Mouse (Mus musculus) gastrocnemius, adult 2 months (tissue): ENCODE measurements around the gene Atxn7l3. TPM values are rescaled to one million over a fixed set of nuclear protein-coding genes. Genes with fewer than 3 reads are reported as not detected.
"Not testable (repeated sequence)": the region's sequence is repeated elsewhere in the genome, so short reads cannot be mapped to it uniquely, and the experiment has no call there.

ENCODE experiments used
- DNase-seq: peaks from one replicate; pipeline ENCODE4 v3.0.0; 2022
- H3K27ac ChIP-seq: fragments of 200-600 bp; 2 replicates; pipeline ENCODE4 v1.8.1; 2022; ENCODE audit warnings: mild to moderate bottlenecking
- H3K4me3 ChIP-seq: fragments of 200-600 bp; 2 replicates; pipeline ENCODE4 v1.8.1; 2022; ENCODE audit warnings: mild to moderate bottlenecking, moderate library complexity
- CTCF ChIP-seq: fragments of 200-600 bp; IDR thresholded peaks from 2 replicates; pipeline ENCODE4 v1.8.1; 2022; ENCODE audit warnings: antibody characterized with exemption, mild to moderate bottlenecking, moderate library complexity
- intact Hi-C: fragments of 180-260 bp; cut with DNase I; formaldehyde crosslinking; loops from one replicate; pipeline ENCODE4 v1.15.1; 2025
- total RNA-seq, 2 experiments: library from RNA; stranded (reverse); gene quantifications; 2 replicates each; pipeline ENCODE4 v1.2.3; 2021

Atxn7l3 gene
- total RNA-seq, 2 experiments from 2014 or later = 12.0 to 12.6 TPM

DNA sequence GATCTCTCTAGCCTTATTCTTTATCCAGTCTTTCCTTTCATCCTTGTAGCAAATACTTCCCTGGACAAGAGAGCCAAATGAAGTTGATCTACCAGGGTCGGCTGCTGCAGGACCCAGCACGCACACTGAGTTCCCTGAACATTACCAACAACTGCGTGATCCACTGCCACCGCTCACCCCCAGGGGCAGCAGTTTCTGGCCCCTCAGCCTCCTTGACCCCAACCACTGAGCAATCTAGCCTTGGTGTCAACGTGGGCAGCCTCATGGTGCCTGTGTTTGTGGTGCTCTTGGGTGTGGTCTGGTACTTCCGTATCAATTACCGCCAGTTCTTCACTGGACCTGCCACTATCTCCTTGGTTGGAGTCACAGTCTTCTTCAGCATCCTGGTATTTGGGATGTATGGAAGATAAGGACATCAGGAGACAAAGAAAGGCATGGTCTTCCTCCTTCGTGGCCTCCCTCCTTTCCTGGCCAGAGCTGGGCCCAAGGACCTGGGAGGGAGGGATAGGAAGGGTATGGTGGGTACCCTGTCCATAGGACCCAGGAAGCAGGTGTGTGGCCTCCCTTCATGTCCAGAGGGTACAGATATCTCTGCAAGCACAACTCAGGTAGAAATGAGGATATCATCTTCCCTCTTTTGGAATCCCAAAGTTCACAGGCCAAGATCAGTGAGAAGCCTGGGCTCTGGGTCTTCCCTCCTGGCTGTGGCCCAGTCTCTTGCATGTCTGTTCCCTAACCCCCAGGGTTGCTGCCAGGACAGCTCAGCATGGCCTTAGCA is 8.2 kb downstream of the Atxn7l3 start:
- peak overlapping the region; percentile 38 for H3K27ac ChIP-seq
- TF ChIP-seq CTCF = no peak
- DNase-seq = no peak
- intact Hi-C loops = no loop called here
- no peak overlapping the region for H3K4me3 ChIP-seq

DNA sequence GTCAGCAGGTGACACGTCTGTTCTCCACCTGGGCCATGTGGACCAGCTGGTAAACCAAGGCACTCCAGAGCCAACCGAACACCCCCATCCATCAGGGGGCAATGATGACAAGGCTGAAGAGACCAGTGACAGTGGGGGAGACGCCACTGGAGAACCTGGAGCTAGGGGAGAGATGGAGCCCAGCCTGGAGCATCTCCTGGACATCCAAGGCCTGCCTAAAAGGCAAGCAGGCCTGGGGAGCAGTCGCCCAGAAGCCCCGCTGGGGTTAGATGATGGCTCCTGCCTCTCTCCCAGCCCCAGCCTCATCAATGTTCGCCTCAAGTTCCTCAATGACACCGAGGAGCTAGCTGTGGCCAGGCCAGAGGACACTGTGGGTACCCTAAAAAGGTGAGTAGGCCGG is 8.9 kb downstream of the Atxn7l3 start:
- intact Hi-C loops = no loop called here
- DNase-seq = no peak
- no peak overlapping the region for H3K27ac ChIP-seq
- H3K4me3 ChIP-seq = no peak overlapping the region
- no peak for TF ChIP-seq CTCF

DNA sequence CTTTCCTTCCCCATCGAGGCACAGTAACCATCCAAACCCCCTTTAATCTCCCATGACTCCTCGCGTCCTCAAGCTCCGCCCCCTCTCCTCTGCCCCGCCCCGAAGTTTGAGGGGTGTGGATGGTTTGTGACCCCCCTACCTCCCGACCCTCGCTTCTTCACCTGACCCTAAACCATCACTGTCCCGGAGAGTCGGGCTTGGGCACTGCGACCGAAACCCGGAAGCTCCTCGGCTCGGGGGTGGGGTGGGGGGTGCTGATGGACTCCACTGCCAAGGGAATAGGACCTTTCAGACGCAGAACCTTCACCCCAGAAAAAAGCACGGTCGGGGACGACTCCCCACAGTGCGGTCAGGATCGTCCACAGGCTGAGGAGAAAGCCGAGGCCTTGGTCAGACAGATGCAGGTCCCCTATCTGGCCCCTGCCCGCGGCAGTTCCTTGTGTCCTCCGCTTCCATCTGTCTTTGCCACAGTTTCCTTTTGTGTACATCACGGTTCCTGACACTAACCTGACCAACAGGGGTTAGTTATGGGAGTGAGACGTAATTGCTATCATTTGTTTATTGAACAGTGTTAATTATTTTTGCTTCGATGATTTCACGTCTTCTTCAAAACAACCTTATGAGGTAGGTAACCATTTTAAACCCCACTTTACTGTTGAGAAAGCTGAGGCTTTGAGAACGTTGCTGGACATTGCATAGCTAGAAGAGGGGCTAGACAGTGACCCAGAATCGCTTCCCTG is 11.2 kb downstream of the Atxn7l3 start:
- intact Hi-C loops = no loop called here
- Histone ChIP-seq H3K4me3 (peak overlapping the region; percentile 91), H3K27ac (peak overlapping the region; percentile 86)
- TF ChIP-seq CTCF = no peak
- no peak for DNase-seq

DNA sequence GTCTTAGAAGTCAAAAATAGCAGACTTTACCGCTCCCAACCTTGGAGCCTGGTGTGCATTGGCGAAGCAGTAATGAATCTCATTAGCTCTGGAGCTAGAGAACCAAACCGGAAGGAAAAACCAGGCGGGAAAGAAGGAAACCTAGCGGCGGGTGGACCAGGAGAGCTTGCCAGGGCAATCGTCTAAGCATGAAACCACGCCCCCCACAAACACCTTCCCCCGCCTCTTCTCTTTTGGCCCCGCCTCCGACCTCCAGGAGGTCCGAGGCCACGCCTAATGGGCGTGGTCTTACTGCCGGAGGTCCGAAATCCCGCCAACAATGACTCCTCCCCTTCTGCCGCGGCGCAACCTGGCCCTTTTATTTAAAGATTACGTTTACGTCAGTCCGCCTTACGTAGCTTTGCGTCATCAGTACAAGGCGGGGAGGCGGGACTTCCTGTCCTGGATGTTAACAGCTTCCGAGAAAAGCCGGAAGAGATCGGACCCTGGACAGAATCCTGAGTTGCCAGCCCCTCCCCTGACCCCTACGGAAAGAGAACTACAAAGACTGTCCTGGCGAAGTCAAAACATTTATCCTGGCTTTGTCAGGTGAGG is 11.8 kb downstream of the Atxn7l3 start, which contains the start of gene Tmub2:
Gene Tmub2 (plus strand): TSS at position 431 of the 594 bp plus-strand sequence.
- peak; percentile 96 for DNase-seq
- H3K27ac ChIP-seq = peak within 1 kb of the TSS; percentile 86
- peak within 1 kb of the TSS; percentile 91 for H3K4me3 ChIP-seq
- TF ChIP-seq CTCF = peak; percentile 29
- intact Hi-C loops = no loop called here

DNA sequence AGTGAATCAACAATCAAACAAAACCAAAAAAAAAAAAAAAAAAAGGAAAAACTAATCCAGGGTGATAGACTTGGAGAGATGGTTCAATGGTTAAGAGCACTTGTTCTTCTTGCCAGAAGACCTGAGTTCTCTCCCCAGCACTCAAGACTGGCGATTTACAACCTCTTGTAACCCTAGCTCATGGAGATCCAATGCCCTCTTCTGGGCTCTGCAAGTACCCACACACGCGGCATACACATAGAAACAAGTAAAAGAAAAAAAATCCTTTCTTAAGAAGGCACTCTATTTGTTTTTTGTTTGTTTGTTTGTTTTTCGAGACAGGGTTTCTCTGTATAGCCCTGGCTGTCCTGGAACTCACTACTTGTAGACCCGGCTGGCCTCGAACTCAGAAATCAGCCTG is 12.5 kb downstream of the Atxn7l3 start:
- no peak for DNase-seq
- intact Hi-C loops = no loop called here
- TF ChIP-seq CTCF = no peak
- peak overlapping the region; percentile 91 for H3K4me3 ChIP-seq
- peak overlapping the region; percentile 86 for H3K27ac ChIP-seq

DNA sequence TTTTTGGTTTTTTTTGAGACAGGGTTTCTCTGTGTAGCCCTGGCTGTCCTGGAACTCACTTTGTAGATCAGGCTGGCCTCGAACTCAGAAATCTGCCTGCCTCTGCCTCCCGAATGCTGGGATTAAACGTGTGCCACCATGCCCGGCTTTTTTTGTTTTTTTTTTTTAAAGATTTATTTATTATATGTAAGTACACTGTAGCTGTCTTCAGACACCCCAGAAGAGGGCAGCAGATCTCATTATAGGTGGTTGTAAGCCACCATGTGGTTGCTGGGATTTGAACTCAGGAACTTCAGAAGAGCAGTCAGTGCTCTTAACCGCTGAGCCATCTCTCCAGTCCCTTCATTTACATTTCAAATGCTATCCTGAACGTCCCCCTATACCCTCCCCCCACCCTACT is 16.2 kb downstream of the Atxn7l3 start:
- intact Hi-C loops, H3K4me3 ChIP-seq, DNase-seq: not testable (repeated sequence)
- peak overlapping the region; percentile 89 for H3K27ac ChIP-seq
- TF ChIP-seq CTCF = peak; percentile 16; the same call in 1 of the 2 replicates

DNA sequence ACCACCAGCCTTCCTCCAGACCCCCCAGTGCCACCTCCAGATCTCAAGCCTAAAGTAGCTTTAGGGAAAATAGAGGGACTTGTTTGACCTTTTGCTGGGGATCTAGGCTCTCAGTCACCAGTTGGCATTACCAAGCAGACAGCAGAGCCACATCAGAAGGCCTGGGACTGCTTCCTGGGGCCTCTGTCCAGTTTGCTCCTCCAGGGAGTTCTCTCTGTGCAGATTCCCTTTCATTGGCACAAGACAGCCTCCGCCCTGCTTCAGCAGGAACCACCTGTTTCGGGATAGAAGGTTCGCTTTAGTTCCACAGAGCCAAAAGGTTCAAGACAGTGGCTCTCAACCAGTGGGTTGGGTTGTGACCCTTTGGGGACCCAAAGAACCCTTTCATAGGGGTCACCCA is 16.8 kb downstream of the Atxn7l3 start:
- intact Hi-C loops = no loop called here
- no peak for TF ChIP-seq CTCF
- H3K27ac ChIP-seq = peak overlapping the region; percentile 89
- H3K4me3 ChIP-seq = peak overlapping the region; percentile 24; the same call in 1 of the 2 replicates
- peak; percentile 83 for DNase-seq

DNA sequence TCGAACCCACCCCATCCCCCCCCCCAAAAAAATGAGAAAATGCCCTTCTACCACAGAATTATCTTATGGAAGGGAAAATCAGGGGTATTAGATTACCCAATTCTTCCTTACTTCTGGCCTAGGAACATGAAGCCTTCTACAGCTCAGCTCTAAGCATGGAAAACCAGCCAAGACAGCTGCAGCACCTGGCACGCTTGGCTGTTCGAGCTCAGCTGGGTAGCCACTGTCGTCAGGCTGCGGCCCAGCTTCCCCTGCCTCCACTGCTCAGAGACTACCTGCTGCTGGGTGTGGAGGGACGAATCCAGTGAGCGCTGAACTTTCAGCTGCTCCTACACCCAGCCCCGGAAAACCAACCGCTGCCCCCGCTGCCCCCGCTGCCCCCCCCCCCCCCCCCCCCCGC is 18.7 kb downstream of the Atxn7l3 start:
- intact Hi-C loops = no loop called here

DNA sequence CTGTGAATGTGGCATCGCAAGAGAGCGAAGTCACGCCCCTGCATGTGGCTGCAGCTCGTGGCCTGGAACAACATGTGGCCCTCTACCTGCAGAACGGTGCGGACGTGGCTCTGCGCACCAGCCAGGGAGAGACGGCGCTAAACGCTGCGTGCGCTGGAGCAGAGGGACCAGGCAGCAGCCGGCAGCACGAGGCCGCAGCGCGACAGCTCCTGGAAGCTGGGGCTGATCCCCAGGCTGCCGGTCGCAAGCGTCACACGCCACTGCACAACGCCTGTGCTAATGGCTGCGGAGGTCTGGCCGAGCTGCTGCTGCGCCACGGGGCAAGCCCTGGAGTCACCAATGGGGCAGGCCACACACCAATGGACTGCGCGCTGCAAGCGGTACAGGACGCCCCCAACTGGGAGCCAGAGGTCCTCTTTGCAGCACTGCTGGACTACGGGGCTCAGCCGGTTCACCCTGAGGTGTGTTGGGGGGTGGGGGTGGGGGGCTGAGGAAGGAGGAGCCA is 20.0 kb downstream of the Atxn7l3 start:
- intact Hi-C loops = no loop called here
- TF ChIP-seq CTCF = no peak
- peak overlapping the region; percentile 57 for H3K4me3 ChIP-seq
- peak overlapping the region; percentile 89 for H3K27ac ChIP-seq
- DNase-seq = peak; percentile 53

More for the DNA sequence above, 18.7 kb downstream of the Atxn7l3 start:
- no peak overlapping the region for H3K4me3 ChIP-seq
- DNase-seq = peak; percentile 81
- TF ChIP-seq CTCF = no peak
- H3K27ac ChIP-seq = peak overlapping the region; percentile 89

DNA sequence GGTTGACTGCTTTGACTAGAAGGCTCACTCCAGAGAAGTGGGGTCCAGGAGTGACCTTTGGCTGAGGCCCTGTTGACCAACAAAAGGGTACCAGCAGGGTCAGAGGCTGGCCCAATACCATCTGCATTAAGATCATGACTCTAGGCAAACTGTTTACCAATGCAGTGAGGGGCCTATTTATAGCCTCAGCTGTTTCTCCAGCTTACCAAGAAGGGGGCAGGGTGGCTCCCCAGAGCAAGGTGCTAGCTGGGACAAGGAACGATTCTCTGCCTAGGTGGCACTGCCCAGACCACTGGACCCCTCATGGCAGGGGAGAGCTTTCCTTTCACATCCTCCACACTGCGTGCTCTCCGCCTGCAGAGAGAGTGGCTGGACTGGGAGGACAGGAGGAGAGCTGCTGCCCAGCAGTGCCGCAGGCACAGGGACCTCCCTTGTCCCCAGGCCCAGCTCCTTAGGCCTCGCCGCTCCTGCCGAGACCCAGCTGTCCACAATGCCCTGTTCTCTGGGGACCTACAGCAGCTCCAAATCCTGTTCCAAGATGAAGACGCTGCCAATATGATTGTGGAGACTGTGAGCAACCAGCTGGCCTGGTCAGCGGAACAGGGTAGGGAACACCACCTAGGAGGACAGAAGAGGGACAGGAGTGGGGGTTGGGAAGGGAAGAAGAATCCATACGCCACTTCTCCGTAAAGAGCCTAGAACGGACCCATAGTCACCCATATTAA is 27.7 kb downstream of the Atxn7l3 start, which contains the start of gene Asb16:
Gene Asb16 (plus strand): TSS at position 224 of the 725 bp plus-strand sequence.
- Histone ChIP-seq H3K4me3 (peak within 1 kb of the TSS; percentile 76), H3K27ac (peak within 1 kb of the TSS; percentile 98)
- intact Hi-C loops = loop anchor here (5.0 kb wide), 1 partner anchor 126 kb away; no protein-coding TSS in a partner anchor
- DNase-seq = peak; percentile 64
- no peak for TF ChIP-seq CTCF

DNA sequence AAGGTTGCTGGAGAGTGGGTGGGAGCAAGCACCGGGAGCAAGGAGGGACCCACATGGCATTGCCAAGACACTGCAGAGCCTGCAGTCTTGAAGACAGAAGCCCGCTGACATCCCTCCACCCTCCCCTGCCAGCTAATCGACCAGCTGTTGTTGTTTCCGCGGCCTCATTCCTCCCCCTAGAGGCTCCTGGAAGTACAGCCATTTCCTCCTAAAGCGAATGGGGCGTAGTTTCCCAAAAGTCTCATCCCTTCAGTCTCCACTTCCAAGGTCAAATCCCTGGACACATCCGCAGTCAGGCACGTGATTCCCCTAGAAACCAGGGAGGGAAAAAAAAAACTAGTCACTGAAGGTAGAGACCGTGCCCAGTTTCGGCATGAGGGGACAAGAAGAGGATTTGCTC is 29.0 kb downstream of the Atxn7l3 start:
- peak; percentile 86 for DNase-seq
- intact Hi-C loops = loop anchor here (1.0 to 5.0 kb wide), 3 partner anchors 19 to 165 kb away; partner anchors contain the start of gene BC030867
- H3K4me3 ChIP-seq = peak overlapping the region; percentile 33

More for the DNA sequence above, 29.0 kb downstream of the Atxn7l3 start:
- peak; percentile 74 for TF ChIP-seq CTCF
- peak overlapping the region; percentile 98 for H3K27ac ChIP-seq
